In the genomic region with DNA sequence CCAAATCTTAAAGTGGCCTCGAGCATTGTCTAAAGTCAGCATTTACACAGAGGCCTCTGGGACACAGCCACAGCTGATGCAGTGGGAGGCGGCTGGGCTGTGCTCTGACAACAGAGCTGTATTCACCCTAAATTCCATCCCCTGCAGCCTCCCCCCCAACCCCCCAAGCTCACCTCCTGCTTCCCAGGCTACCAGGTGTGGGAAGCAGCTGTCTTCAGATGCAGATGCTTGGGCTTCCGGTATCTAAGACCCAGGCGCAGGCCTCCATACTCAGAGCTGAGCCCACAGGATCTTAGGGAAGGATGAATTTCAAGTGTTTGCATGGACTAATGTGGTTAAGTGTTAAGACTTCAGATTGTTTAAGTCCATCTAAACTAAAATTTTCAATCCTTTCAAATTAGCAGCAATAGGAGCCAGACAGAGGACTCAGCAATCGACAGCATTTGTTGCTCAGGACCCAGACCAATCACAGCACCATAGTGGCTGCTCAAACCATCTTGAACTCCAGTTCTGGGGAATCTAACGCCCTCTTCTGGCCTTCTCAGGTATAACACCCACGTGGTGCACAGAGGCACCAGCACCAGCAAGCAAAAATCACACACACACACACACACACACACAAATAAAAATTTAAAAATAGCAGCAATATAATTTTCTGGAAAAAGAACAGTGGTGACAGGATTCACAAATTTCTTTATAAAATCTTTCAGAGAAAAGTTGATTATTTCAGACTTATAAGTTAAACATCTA, we compare ENCODE assay signal across 7 mouse cellular contexts. TPM values are rescaled to one million over a fixed set of nuclear protein-coding genes. Genes with fewer than 3 reads are reported as not detected.
A peak's percentile ranks its signal among the peaks of the same experiment; 100 is the strongest.
DNase-seq lines count a peak whose midpoint lies in the region; ATAC-seq lines count a peak whose summit lies in the region.

No protein-coding gene starts in this region.

- no peak for ATAC-seq in midbrain, embryonic 15.5 days (replicated peaks)
- ATAC-seq in neural tube, embryonic 13.5 days (ENCODE audit: low read depth), result no peak
- ATAC-seq in activated CD4-positive, CD25-positive, alpha-beta regulatory T cell, adult 4 months, result no peak

- no peak overlapping the region for H3K27ac ChIP-seq in midbrain, embryonic 10.5 days (replicated peaks)
- H3K27ac ChIP-seq in midbrain, embryonic 15.5 days, result no peak overlapping the region
- H3K27ac ChIP-seq in embryonic facial prominence, embryonic 10.5 days (replicated peaks), result peak overlapping the region; percentile 44; the same call in 1 of the 2 replicates
- peak overlapping the region; percentile 71 for H3K27ac ChIP-seq in neural tube, embryonic 13.5 days (replicated peaks)

- peaks cover 18% of the 10 kb centered on the region for H3K36me3 ChIP-seq in midbrain, embryonic 10.5 days
- H3K36me3 ChIP-seq in midbrain, embryonic 15.5 days (replicated peaks), result no peaks in the 10 kb centered on the region
- H3K36me3 ChIP-seq in embryonic facial prominence, embryonic 10.5 days (replicated peaks), result peaks cover 19% of the 10 kb centered on the region
- H3K36me3 ChIP-seq in neural tube, embryonic 13.5 days, result no peaks in the 10 kb centered on the region

- H3K4me3 ChIP-seq in midbrain, embryonic 10.5 days, result 0 out of 2 replicates have a peak overlapping the region, but pooled peaks have one; percentile 18
- H3K4me3 ChIP-seq in midbrain, embryonic 15.5 days, result no peak overlapping the region
- H3K4me3 ChIP-seq in embryonic facial prominence, embryonic 10.5 days, result peak overlapping the region; percentile 25; the same call in 1 of the 2 replicates
- H3K4me3 ChIP-seq in neural tube, embryonic 13.5 days, result no peak overlapping the region

- H3K9me3 ChIP-seq in midbrain, embryonic 10.5 days (replicated peaks), result no peaks in the 10 kb centered on the region
- no peaks in the 10 kb centered on the region for H3K9me3 ChIP-seq in midbrain, embryonic 15.5 days
- no peaks in the 10 kb centered on the region for H3K9me3 ChIP-seq in embryonic facial prominence, embryonic 10.5 days
- no peaks in the 10 kb centered on the region for H3K9me3 ChIP-seq in neural tube, embryonic 13.5 days

- WGBS in midbrain, embryonic 10.5 days, result 41% methylated on average over 7 of the region's 7 CpGs
- 44% methylated on average over 7 of the region's 7 CpGs for WGBS in midbrain, embryonic 15.5 days
- 44% methylated on average over 7 of the region's 7 CpGs for WGBS in embryonic facial prominence, embryonic 10.5 days
- 42% methylated on average over 7 of the region's 7 CpGs for WGBS in neural tube, embryonic 13.5 days

- peaks cover 36% of the 10 kb centered on the region for H3K4me1 ChIP-seq in midbrain, embryonic 10.5 days
- peaks cover 30% of the 10 kb centered on the region for H3K4me1 ChIP-seq in midbrain, embryonic 15.5 days
- H3K4me1 ChIP-seq in embryonic facial prominence, embryonic 10.5 days, result peaks cover 29% of the 10 kb centered on the region
- H3K4me1 ChIP-seq in neural tube, embryonic 13.5 days (replicated peaks), result peaks cover 41% of the 10 kb centered on the region

- H3K4me2 ChIP-seq in midbrain, embryonic 15.5 days, result no peak overlapping the region
- H3K4me2 ChIP-seq in neural tube, embryonic 13.5 days, result 0 out of 2 replicates have a peak overlapping the region, but pooled peaks have one; percentile 24

- H3K9ac ChIP-seq in midbrain, embryonic 15.5 days, result no peak overlapping the region
- peak overlapping the region; percentile 43; the same call in 1 of the 2 replicates for H3K9ac ChIP-seq in neural tube, embryonic 13.5 days

- H3K27me3 ChIP-seq in midbrain, embryonic 10.5 days (ENCODE audit: low read depth, poor library complexity, severe bottlenecking), result no peaks in the 10 kb centered on the region
- H3K27me3 ChIP-seq in midbrain, embryonic 15.5 days (replicated peaks), result no peaks in the 10 kb centered on the region
- no peaks in the 10 kb centered on the region for H3K27me3 ChIP-seq in embryonic facial prominence, embryonic 10.5 days (replicated peaks; ENCODE audit: low read depth, poor library complexity, severe bottlenecking)
- no peaks in the 10 kb centered on the region for H3K27me3 ChIP-seq in neural tube, embryonic 13.5 days

- peak; percentile 54 for DNase-seq in midbrain, embryonic 10.5 days (ENCODE audit: low spot score)
- peak; percentile 93 for DNase-seq in ZHBTc4 (ENCODE audit: low read depth, low spot score)
- peak; percentile 66 for DNase-seq in embryonic facial prominence, embryonic 10.5 days (ENCODE audit: low spot score)
- peak; percentile 35 for DNase-seq in kidney, postnatal 14 days

RNA-seq across cellular contexts. Expression of a gene that starts 3.8 kb away (rescaled TPM):
- 9.8 and 10.9 TPM in 2 replicates for polyA plus RNA-seq in midbrain, embryonic 10.5 days (2016; fragmentation: Nextera tagmentation; extraction: Ambion mirVana)
- polyA plus RNA-seq in midbrain, embryonic 15.5 days (2015; fragmentation: Nextera tagmentation; extraction: Ambion mirVana), result 10.3 and 12.7 TPM in 2 replicates
- polyA plus RNA-seq in embryonic facial prominence, embryonic 10.5 days (2016; fragmentation: Nextera tagmentation; extraction: Ambion mirVana), result 9.7 and 10.4 TPM in 2 replicates
- 9.5 and 12.4 TPM in 2 replicates for polyA plus RNA-seq in neural tube, embryonic 13.5 days (2015; fragmentation: Nextera tagmentation; extraction: Ambion mirVana)
- 10 to 100 TPM; 20.9 to 23.0 TPM for polyA plus RNA-seq in activated CD4-positive, CD25-positive, alpha-beta regulatory T cell, adult 4 months (2017; shearing (Covaris generic))

Comparison
In these comparisons a context has a peak if more than half of its experiments do, and no peak if none do; other contexts are left out.
1. H3K4me3 ChIP-seq: peak in midbrain, embryonic 10.5 days (single experiment) and embryonic facial prominence, embryonic 10.5 days (single experiment); none in midbrain, embryonic 15.5 days (single experiment) and neural tube, embryonic 13.5 days (single experiment).
2. DNase-seq: peak in every context shown above with its lines; median percentile 93 in ZHBTc4; 66 in embryonic facial prominence, embryonic 10.5 days; 54 in midbrain, embryonic 10.5 days; 35 in kidney, postnatal 14 days.
3. H3K27ac ChIP-seq: peak in embryonic facial prominence, embryonic 10.5 days (single experiment) and neural tube, embryonic 13.5 days (single experiment); none in midbrain, embryonic 10.5 days (single experiment) and midbrain, embryonic 15.5 days (single experiment).